Mouse (Mus musculus) hindlimb bud, embryonic 11.5 days (tissue): Measurements from ENCODE around the gene Amz2.
"Not testable (repeated sequence)": the region's sequence is repeated elsewhere in the genome, so short reads cannot be mapped to it uniquely, and the experiment has no call there.

Source experiments
- DNase-seq: peaks from one replicate; pipeline ENCODE4 v3.0.0-alpha.2; 2012; ENCODE audit warnings: low read depth, low spot score; ENCODE audit errors: extremely low spot score

Amz2 gene

GRCm38 (mm10) chr11:109491844-109492243, 66.1 kb downstream of the Amz2 start:
- no peak for DNase-seq

- not testable (repeated sequence) for DNase-seq
These were observed 67.2 kb downstream of the Amz2 start for GRCm38 (mm10) chr11:109492847-109493464.

- no peak for DNase-seq
These were observed 69.4 kb downstream of the Amz2 start for GRCm38 (mm10) chr11:109494890-109495770.

- DNase-seq, result no peak
These were observed 70.2 kb downstream of the Amz2 start for GRCm38 (mm10) chr11:109495771-109496474.

- DNase-seq, result no peak
These were observed 70.8 kb downstream of the Amz2 start for GRCm38 (mm10) chr11:109496475-109496993.

- DNase-seq, result no peak
These were observed 71.4 kb downstream of the Amz2 start for GRCm38 (mm10) chr11:109496996-109497714.

- DNase-seq, result no peak
These were observed 72.2 kb downstream of the Amz2 start for GRCm38 (mm10) chr11:109497990-109498389.

GRCm38 (mm10) chr11:109500206-109500605, 74.5 kb downstream of the Amz2 start:
- no peak for DNase-seq
